Mouse (Mus musculus) intestine, embryonic 14.5 days (tissue): Measurements from ENCODE around the gene Oosp2. TPM values are rescaled to one million over a fixed set of nuclear protein-coding genes. Genes with fewer than 3 reads are reported as not detected.

Experiments
- ATAC-seq: fragments of 200-750 bp; cut with Nextera tagmentation; replicated peaks from 2 replicates; pipeline ENCODE4 v1.8.0; 2017; ENCODE audit warnings: low read depth, moderate number of reproducible peaks, moderate TSS enrichment, moderate library complexity; ENCODE audit not compliant: low FRiP score, low TSS enrichment
- DNase-seq: peaks from one replicate; pipeline ENCODE4 v3.0.0-alpha.2; 2018; ENCODE audit warnings: low spot score
- H3K27ac ChIP-seq: fragments of 300-500 bp; sonication (generic); 2 replicates; pipeline ENCODE4 v1.5.1; 2014; ENCODE audit warnings: low read depth, mild to moderate bottlenecking, control low read depth
- H3K27me3 ChIP-seq: fragments of 300-500 bp; sonication (generic); replicated peaks from 2 replicates; pipeline ENCODE4 v1.6.1; 2014; ENCODE audit warnings: low read length, control low read depth; ENCODE audit not compliant: control insufficient read depth, insufficient read depth
- H3K36me3 ChIP-seq: fragments of 300-500 bp; sonication (generic); 2 replicates; pipeline ENCODE4 v1.6.1; 2014; ENCODE audit warnings: low read length, control low read depth; ENCODE audit not compliant: control insufficient read depth, insufficient read depth
- H3K4me1 ChIP-seq: fragments of 300-500 bp; sonication (generic); replicated peaks from 2 replicates; pipeline ENCODE4 v1.6.1; 2014; ENCODE audit warnings: low read length, control low read depth, mixed read lengths; ENCODE audit not compliant: control insufficient read depth, insufficient read depth
- H3K4me2 ChIP-seq: fragments of 300-500 bp; sonication (generic); 2 replicates; pipeline ENCODE4 v1.6.1; 2014; ENCODE audit warnings: low read length
- H3K4me3 ChIP-seq: fragments of 300-500 bp; sonication (generic); 2 replicates; pipeline ENCODE4 v1.5.1; 2014; ENCODE audit warnings: low read depth, low read length, control low read depth, mixed read lengths
- H3K9ac ChIP-seq: fragments of 300-500 bp; sonication (generic); 2 replicates; pipeline ENCODE4 v1.6.1; 2014; ENCODE audit warnings: mild to moderate bottlenecking, low read length
- H3K9me3 ChIP-seq: fragments of 300-500 bp; sonication (generic); 2 replicates; pipeline ENCODE4 v1.6.1; 2016; ENCODE audit warnings: low read length, control low read depth; ENCODE audit not compliant: control insufficient read depth
- WGBS: fragments of 180-500 bp; shearing (Covaris S2); extraction: QIAGEN DNeasy Blood & Tissue Kit; methylation state at CpG from one replicate; pipeline ENCODE4 v1.1.7; 2014; 5-methylcytosine and 5-hydroxymethylcytosine counted together
- polyA plus RNA-seq: library from polyadenylated mRNA; unstranded; fragments of >200 nt; fragmentation: Nextera tagmentation; extraction: Ambion mirVana; gene quantifications from 2 replicates; pipeline ENCODE4 v1.2.1, GENCODE M21; 2014

The Oosp2 gene
- not detected in 2 replicates for polyA plus RNA-seq

DNA sequence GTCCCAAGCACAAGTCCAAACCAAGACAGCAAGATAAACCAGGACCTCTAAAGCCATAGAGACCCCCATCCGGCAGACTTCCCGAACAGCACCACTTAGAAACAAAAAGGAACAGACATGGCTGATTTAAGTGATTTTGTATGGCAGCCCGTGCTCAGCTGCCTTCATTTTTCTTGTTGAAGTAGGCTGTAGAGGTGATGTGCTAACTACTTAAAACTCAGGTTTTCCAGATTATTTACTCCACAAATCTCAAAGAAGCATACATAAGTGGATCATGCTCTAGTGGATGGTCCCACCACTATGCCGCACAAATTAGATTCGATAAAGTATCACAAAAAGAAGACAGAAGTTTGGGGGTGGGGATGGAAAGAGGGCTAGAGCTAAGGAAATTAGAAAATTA, at the start of gene Oosp2:
Gene Oosp2 (minus strand): TSS at position 101 of the 400 bp plus-strand sequence.
- no peak within 1 kb of the TSS for H3K4me2 ChIP-seq
- WGBS = 90% methylated on average over 5 of the region's 5 CpGs
- ATAC-seq = no peak

DNA sequence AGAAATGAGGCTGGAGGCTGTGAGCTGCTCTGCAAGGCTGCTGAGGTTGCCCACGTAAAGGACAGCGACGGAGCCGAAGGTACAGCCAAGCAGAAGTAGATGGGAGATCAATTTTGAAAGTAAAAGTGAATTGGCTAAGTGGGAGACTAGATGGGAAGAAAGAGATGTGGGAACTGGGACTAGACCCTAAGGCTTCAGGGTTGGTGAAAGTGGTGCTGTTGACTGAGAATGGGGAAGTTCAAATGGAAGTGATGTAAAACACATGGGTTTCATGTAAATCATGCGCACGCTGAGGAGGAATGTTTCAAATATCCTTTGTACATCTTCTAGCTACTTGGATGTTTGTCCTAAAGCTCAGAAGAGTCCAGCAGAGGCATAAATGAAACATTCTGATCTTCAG, 38.0 kb upstream of the Oosp2 start:
- Histone ChIP-seq H3K9ac (no peak overlapping the region), H3K36me3 (no peaks in the 10 kb centered on the region), H3K4me3 (no peak overlapping the region), H3K4me1 (no peaks in the 10 kb centered on the region), H3K9me3 (no peaks in the 10 kb centered on the region), H3K27ac (no peak overlapping the region), H3K4me2 (no peak overlapping the region), H3K27me3 (no peaks in the 10 kb centered on the region)
- no peak for ATAC-seq
- DNase-seq = no peak
- WGBS = 91% methylated on average over 6 of the region's 6 CpGs

More for the DNA sequence above, at the start of gene Oosp2:
- no peak for DNase-seq
- no peaks in the 10 kb centered on the region for H3K27me3 ChIP-seq
- H3K36me3 ChIP-seq = no peaks in the 10 kb centered on the region
- H3K4me1 ChIP-seq = no peaks in the 10 kb centered on the region
- H3K27ac ChIP-seq = no peak within 1 kb of the TSS
- H3K4me3 ChIP-seq = no peak within 1 kb of the TSS
- H3K9ac ChIP-seq = no peak within 1 kb of the TSS
- no peaks in the 10 kb centered on the region for H3K9me3 ChIP-seq

DNA sequence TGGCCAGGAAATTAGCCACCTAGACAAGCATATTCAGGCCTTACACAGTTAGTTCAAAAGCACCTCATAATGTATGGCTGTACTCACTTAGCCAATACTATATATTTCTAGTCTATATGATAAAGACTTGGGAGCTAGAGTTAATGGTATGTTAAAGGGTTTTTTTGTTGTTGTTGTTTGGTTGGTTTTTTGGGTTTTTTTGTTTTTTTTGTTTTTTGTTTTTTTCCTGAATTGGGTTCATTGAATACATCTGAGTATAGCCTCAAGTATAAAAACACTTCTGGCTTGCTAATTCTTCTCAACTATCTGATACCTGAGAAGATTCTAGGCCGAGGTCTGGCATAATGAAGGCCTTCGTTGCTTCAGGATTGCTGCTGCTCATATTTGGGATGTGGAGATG, 36.4 kb upstream of the Oosp2 start, which contains the start of gene Oosp3:
Gene Oosp3 (plus strand): TSS at position 301 of the 400 bp plus-strand sequence.
- H3K4me1 ChIP-seq = no peaks in the 10 kb centered on the region
- ATAC-seq = no peak
- H3K9ac ChIP-seq = no peak within 1 kb of the TSS
- no peaks in the 10 kb centered on the region for H3K36me3 ChIP-seq
- WGBS = 77% methylated on average over 2 of the region's 2 CpGs
- no peak within 1 kb of the TSS for H3K4me2 ChIP-seq
- DNase-seq = no peak
- no peak within 1 kb of the TSS for H3K27ac ChIP-seq
- H3K9me3 ChIP-seq = no peaks in the 10 kb centered on the region
- no peaks in the 10 kb centered on the region for H3K27me3 ChIP-seq
- no peak within 1 kb of the TSS for H3K4me3 ChIP-seq

DNA sequence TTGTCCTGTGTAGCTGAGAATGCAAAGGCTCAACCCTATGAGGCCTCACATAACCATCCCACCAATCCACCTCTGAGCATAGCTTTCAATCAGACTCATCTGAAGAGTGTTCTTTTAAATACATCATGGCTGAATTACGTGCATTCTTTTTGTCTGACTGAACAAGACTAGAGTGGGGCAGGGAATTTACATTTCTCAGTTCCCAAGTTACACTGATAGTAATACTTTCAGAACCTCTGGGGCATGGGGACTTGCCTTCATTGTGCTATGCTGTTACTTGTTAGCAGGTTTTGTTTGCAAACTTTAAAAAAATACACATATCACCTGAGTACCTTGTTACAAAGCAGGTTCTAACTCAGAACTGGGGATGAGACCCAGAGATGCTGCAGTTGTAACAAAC, 31.1 kb upstream of the Oosp2 start:
- DNase-seq (no peak), ATAC-seq (no peak)
- no peaks in the 10 kb centered on the region for H3K27me3 ChIP-seq
- no peak overlapping the region for H3K4me2 ChIP-seq
- H3K9ac ChIP-seq = no peak overlapping the region
- H3K27ac ChIP-seq = no peak overlapping the region
- no peaks in the 10 kb centered on the region for H3K4me1 ChIP-seq
- no peaks in the 10 kb centered on the region for H3K36me3 ChIP-seq
- 68% methylated on average over 1 of the region's 1 CpGs for WGBS
- H3K4me3 ChIP-seq = no peak overlapping the region
- H3K9me3 ChIP-seq = no peaks in the 10 kb centered on the region

DNA sequence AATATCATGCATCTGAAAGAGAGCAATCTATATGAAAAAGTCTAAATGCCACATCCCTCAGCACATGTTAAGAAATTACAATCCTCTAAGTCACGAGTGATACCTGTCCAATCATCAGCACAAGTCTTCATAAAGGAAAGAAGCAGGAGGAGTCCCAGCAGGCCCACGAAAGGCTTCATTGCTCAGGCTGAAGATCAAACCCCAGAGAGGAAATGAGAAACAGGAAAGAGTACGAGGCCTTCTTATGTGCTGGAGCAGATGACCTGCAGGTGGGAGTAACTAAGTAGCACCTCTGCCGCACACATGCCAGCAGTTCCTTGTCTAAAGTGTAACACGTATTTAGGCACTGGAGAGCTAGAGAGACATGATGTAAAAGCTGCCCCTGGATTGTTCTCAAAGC, 30.5 kb upstream of the Oosp2 start, which contains the start of gene Oosp1:
Gene Oosp1 (minus strand): TSS at position 312 of the 400 bp plus-strand sequence.
- no peaks in the 10 kb centered on the region for H3K36me3 ChIP-seq
- no peaks in the 10 kb centered on the region for H3K27me3 ChIP-seq
- no peak for ATAC-seq
- no peaks in the 10 kb centered on the region for H3K4me1 ChIP-seq
- no peak within 1 kb of the TSS for H3K9ac ChIP-seq
- no peaks in the 10 kb centered on the region for H3K9me3 ChIP-seq
- WGBS = 70% methylated on average over 5 of the region's 5 CpGs
- H3K27ac ChIP-seq = no peak within 1 kb of the TSS
- no peak within 1 kb of the TSS for H3K4me2 ChIP-seq
- no peak for DNase-seq
- no peak within 1 kb of the TSS for H3K4me3 ChIP-seq

- Histone ChIP-seq H3K27me3 (no peaks in the 10 kb centered on the region), H3K36me3 (no peaks in the 10 kb centered on the region), H3K4me1 (no peaks in the 10 kb centered on the region), H3K27ac (no peak overlapping the region), H3K9me3 (no peaks in the 10 kb centered on the region), H3K4me2 (no peak overlapping the region), H3K9ac (no peak overlapping the region), H3K4me3 (no peak overlapping the region)
- DNase-seq = no peak
- ATAC-seq = no peak
Observed at GRCm38 (mm10) chr19:11661562-11661961, 1.2 kb upstream of the Oosp2 start.

DNA sequence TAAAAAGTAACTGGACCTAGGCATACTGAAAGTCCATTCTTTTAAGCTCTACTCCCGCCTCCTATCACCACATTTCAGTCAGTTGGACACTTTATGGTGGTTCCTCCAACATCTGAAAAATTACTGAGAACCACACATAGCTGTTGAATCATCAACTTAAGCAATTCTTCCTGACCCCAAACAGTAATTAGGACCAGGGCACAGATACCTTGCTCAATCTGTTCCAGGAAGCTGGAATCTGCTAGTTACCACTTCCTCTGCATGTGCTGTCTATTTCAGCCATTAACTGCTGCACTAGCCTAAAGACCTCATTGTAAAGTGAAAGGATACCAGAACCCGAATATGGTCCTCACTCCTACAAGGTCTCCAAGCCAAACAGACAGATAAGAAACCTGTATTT, 1.2 kb downstream of the Oosp2 start:
- DNase-seq (no peak), ATAC-seq (no peak)
- H3K4me3 ChIP-seq = no peak overlapping the region
- no peak overlapping the region for H3K27ac ChIP-seq
- no peak overlapping the region for H3K4me2 ChIP-seq
- no peaks in the 10 kb centered on the region for H3K27me3 ChIP-seq
- 61% methylated on average over 2 of the region's 2 CpGs for WGBS
- H3K4me1 ChIP-seq = no peaks in the 10 kb centered on the region
- H3K36me3 ChIP-seq = no peaks in the 10 kb centered on the region
- H3K9me3 ChIP-seq = no peaks in the 10 kb centered on the region
- H3K9ac ChIP-seq = no peak overlapping the region

DNA sequence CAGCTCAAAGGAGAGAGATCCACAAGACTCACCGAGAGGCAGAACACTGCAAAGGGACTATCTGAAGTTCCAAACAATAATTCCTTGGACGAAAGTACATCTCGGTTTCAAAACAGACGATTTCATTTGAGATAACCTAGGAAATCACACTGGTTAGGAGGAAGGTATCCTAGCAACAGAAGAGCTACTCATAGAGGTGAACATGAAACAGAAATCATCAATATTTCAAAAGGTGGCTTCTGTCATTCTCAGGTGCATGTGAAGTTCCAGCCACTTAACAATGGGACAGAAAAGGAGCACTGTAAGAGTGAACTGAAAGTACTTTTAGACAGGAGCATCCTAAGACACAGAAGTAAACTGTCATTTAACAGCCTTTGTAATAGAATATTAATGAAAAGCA, 10.8 kb downstream of the Oosp2 start:
- no peak for ATAC-seq
- H3K4me2 ChIP-seq = no peak overlapping the region
- H3K27ac ChIP-seq = no peak overlapping the region
- H3K27me3 ChIP-seq = no peaks in the 10 kb centered on the region
- no peak for DNase-seq
- no peak overlapping the region for H3K9ac ChIP-seq
- no peak overlapping the region for H3K4me3 ChIP-seq
- 74% methylated on average over 4 of the region's 4 CpGs for WGBS
- H3K4me1 ChIP-seq = no peaks in the 10 kb centered on the region
- H3K9me3 ChIP-seq = no peaks in the 10 kb centered on the region
- H3K36me3 ChIP-seq = no peaks in the 10 kb centered on the region

DNA sequence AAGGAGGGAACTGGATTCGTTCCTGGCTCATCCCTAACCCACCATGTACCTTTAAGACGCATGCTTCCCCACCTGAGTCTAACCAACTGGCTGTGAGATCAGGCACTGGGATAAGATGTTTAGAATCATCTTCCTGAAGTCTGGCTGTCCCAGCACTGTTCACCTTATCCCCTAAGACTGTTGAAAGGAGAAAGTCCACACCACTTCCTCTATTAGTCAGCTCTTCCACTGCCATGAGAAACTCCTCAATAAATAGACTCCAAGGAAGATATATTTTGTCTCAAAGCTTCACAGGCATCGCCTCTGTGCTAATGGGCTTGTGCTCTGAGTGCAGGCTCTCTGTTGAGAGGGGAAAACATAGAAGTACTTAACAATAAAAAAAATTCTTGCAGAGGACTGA, 14.2 kb downstream of the Oosp2 start:
- Histone ChIP-seq H3K4me2 (no peak overlapping the region), H3K9ac (no peak overlapping the region), H3K36me3 (no peaks in the 10 kb centered on the region), H3K9me3 (no peaks in the 10 kb centered on the region), H3K4me3 (no peak overlapping the region), H3K27ac (no peak overlapping the region), H3K27me3 (no peaks in the 10 kb centered on the region), H3K4me1 (no peaks in the 10 kb centered on the region)
- WGBS = 77% methylated on average over 3 of the region's 3 CpGs
- DNase-seq = no peak
- no peak for ATAC-seq
